Mouse (Mus musculus): ENCODE data around the gene Prkca.

GRCm38 (mm10) chr11:108254681-108255080 is 89.0 kb downstream of the Prkca start:
- TF ChIP-seq POLR2A (IDR thresholded peaks at IDR 0.05; ENCODE audit: borderline replicate concordance, insufficient read depth, low read length) (no peak), CTCF (IDR thresholded peaks at IDR 0.05; ENCODE audit: borderline replicate concordance, insufficient read depth, low read depth, low read length) (no peak)

All from cerebellum, adult 2 months (tissue).